Mouse (Mus musculus) intestine, postnatal 0 days (tissue): ENCODE results near the gene Oas1c. TPM values are rescaled to one million over a fixed set of nuclear protein-coding genes. Genes with fewer than 3 reads are reported as not detected.

Experiments
- ATAC-seq: fragments of 200-750 bp; cut with Nextera tagmentation; 2 replicates; pipeline ENCODE4 v1.8.0; 2017; ENCODE audit warnings: mild to moderate bottlenecking, moderate TSS enrichment, moderate library complexity
- H3K27ac ChIP-seq: fragments of 300-500 bp; sonication (generic); 2 replicates; pipeline ENCODE4 v1.5.1; 2014; ENCODE audit warnings: mild to moderate bottlenecking, low read depth, low read length, moderate library complexity
- H3K27me3 ChIP-seq: fragments of 300-500 bp; sonication (generic); replicated peaks from 2 replicates; pipeline ENCODE4 v1.6.1; 2014; ENCODE audit warnings: low read length, mixed read lengths; ENCODE audit not compliant: control insufficient read depth, insufficient read depth
- H3K36me3 ChIP-seq: fragments of 300-500 bp; sonication (generic); 2 replicates; pipeline ENCODE4 v1.6.1; 2014; ENCODE audit warnings: mild to moderate bottlenecking, moderate library complexity; ENCODE audit not compliant: control insufficient read depth, insufficient read depth
- H3K4me1 ChIP-seq: fragments of 300-500 bp; sonication (generic); replicated peaks from 2 replicates; pipeline ENCODE4 v1.6.1; 2014; ENCODE audit warnings: antibody characterized with exemption, low read length, mixed read lengths; ENCODE audit not compliant: control insufficient read depth, insufficient read depth
- H3K4me2 ChIP-seq: fragments of 300-500 bp; sonication (generic); replicated peaks from 2 replicates; pipeline ENCODE4 v1.6.1; 2014; ENCODE audit warnings: low read depth, mild to moderate bottlenecking, moderate library complexity
- H3K4me3 ChIP-seq: fragments of 300-500 bp; sonication (generic); 2 replicates; pipeline ENCODE4 v1.5.1; 2014; ENCODE audit warnings: low read depth, low read length
- H3K9ac ChIP-seq: fragments of 300-500 bp; sonication (generic); 2 replicates; pipeline ENCODE4 v1.6.1; 2014; ENCODE audit warnings: mild to moderate bottlenecking, low read depth, low read length
- H3K9me3 ChIP-seq: fragments of 300-500 bp; sonication (generic); 2 replicates; pipeline ENCODE4 v1.6.1; 2016; ENCODE audit warnings: mixed run types; ENCODE audit not compliant: control insufficient read depth
- CTCF ChIP-seq: sonication (generic); IDR thresholded peaks from 2 replicates; pipeline ENCODE4 v1.5.1; 2016; ENCODE audit warnings: low read depth, mild to moderate bottlenecking, control low read depth, antibody characterized with exemption, moderate library complexity
- WGBS: fragments of 180-500 bp; shearing (Covaris S2); extraction: QIAGEN DNeasy Blood & Tissue Kit; methylation state at CpG from one replicate; pipeline ENCODE4 v1.1.7; 2014; 5-methylcytosine and 5-hydroxymethylcytosine counted together
- microRNA-seq: library from miRNA; unstranded; fragments of <30 nt; microRNA quantifications from one replicate; pipeline ENCODE4, GENCODE M21; 2016
- polyA plus RNA-seq: library from polyadenylated mRNA; unstranded; fragments of >200 nt; fragmentation: Nextera tagmentation; extraction: Ambion mirVana; gene quantifications from 2 replicates; pipeline ENCODE4 v1.2.1, GENCODE M21; 2015

Oas1c gene
- polyA plus RNA-seq, 1 experiment from 2014 or later: 1.2 TPM

GRCm38 (mm10) chr5:120752786-120753185, 59.5 kb downstream of the Oas1c start:
- H3K4me1 ChIP-seq: no peaks in the 10 kb centered on the region
- no peak overlapping the region for H3K4me3 ChIP-seq
- no peaks in the 10 kb centered on the region for H3K9me3 ChIP-seq
- TF ChIP-seq CTCF: no peak
- no peak overlapping the region for H3K4me2 ChIP-seq
- no peaks in the 10 kb centered on the region for H3K36me3 ChIP-seq
- H3K27ac ChIP-seq: no peak overlapping the region
- WGBS: 66% methylated on average over 3 of the region's 3 CpGs
- ATAC-seq: no peak
- no peaks in the 10 kb centered on the region for H3K27me3 ChIP-seq
- no peak overlapping the region for H3K9ac ChIP-seq

DNA sequence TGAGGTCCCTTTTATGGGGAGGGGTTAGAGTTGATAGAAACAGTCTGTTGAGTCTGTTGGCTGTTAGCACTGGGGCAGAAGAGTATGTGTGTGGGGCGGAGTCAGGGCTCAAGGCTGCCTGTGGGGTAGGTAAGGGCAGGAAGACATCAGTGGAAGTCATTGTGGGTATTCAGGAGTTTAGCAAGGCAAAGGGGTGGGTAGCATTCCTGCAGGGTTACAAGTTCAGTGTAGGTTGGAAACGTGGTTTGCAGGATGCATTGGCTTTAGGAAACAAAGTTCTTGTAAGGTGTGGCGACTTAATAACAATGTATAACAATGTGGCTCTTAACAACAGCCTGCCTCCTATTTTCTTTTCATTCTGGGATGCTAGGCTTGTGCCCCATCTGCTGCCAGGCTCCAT, 61.1 kb downstream of the Oas1c start:
- 72% methylated on average over 3 of the region's 3 CpGs for WGBS
- no peak for TF ChIP-seq CTCF
- Histone ChIP-seq H3K4me2 (no peak overlapping the region), H3K9me3 (no peaks in the 10 kb centered on the region), H3K4me3 (no peak overlapping the region), H3K27ac (no peak overlapping the region), H3K9ac (no peak overlapping the region), H3K36me3 (no peaks in the 10 kb centered on the region), H3K4me1 (no peaks in the 10 kb centered on the region), H3K27me3 (no peaks in the 10 kb centered on the region)
- ATAC-seq: no peak

Small RNAs within 50 kb of the gene (microRNA-seq; reads per million reads assigned to microRNA genes)
- gene Gm22907: not detected

Other genes with a start within 250 kb of the Oas1c start
- gene Tpcn1, start 223.8 kb downstream of the Oas1c start, polyA plus RNA-seq: 31.5 and 35.6 TPM in 2 replicates
- 0.30 and 0.47 TPM in 2 replicates for gene Iqcd, start 223.5 kb downstream of the Oas1c start, polyA plus RNA-seq
- gene Rita1, start 199.9 kb downstream of the Oas1c start, polyA plus RNA-seq: 6.1 and 7.5 TPM in 2 replicates
- 19.9 and 20.9 TPM in 2 replicates for gene Ddx54, start 199.8 kb downstream of the Oas1c start, polyA plus RNA-seq
- not detected in 2 replicates for gene Cfap73, start 178.3 kb downstream of the Oas1c start, polyA plus RNA-seq
- 3.0 and 5.1 TPM in 2 replicates for gene Rasal1, start 163.7 kb downstream of the Oas1c start, polyA plus RNA-seq
- 2.3 and 2.5 TPM in 2 replicates for gene Dtx1, start 100.6 kb downstream of the Oas1c start, polyA plus RNA-seq
- 0.23 and 0.41 TPM in 2 replicates for gene Oas2, start 62.7 kb downstream of the Oas1c start, polyA plus RNA-seq
- 0.66 and 0.78 TPM in 2 replicates for gene Oas3, start 34.9 kb downstream of the Oas1c start, polyA plus RNA-seq
- 0.10 TPM in 1 of 2 replicates, not detected in the other for gene Oas1e, start 17.0 kb downstream of the Oas1c start, polyA plus RNA-seq
- gene Oas1f, start 34.9 kb upstream of the Oas1c start, polyA plus RNA-seq: not detected in 2 replicates
- gene Oas1h, start 48.9 kb upstream of the Oas1c start, polyA plus RNA-seq: not detected in 2 replicates
- gene Oas1g, start 75.1 kb upstream of the Oas1c start, polyA plus RNA-seq: 30.9 and 31.8 TPM in 2 replicates
- gene Oas1a, start 95.0 kb upstream of the Oas1c start, polyA plus RNA-seq: 65.4 and 65.6 TPM in 2 replicates
- gene Oas1d, start 102.0 kb upstream of the Oas1c start, polyA plus RNA-seq: 0.18 and 0.25 TPM in 2 replicates
- gene Rph3a, start 197.6 kb upstream of the Oas1c start, polyA plus RNA-seq: 0.48 and 0.77 TPM in 2 replicates